Mouse (Mus musculus): ENCODE data around the gene Socs3.

Gene Socs3

DNA sequence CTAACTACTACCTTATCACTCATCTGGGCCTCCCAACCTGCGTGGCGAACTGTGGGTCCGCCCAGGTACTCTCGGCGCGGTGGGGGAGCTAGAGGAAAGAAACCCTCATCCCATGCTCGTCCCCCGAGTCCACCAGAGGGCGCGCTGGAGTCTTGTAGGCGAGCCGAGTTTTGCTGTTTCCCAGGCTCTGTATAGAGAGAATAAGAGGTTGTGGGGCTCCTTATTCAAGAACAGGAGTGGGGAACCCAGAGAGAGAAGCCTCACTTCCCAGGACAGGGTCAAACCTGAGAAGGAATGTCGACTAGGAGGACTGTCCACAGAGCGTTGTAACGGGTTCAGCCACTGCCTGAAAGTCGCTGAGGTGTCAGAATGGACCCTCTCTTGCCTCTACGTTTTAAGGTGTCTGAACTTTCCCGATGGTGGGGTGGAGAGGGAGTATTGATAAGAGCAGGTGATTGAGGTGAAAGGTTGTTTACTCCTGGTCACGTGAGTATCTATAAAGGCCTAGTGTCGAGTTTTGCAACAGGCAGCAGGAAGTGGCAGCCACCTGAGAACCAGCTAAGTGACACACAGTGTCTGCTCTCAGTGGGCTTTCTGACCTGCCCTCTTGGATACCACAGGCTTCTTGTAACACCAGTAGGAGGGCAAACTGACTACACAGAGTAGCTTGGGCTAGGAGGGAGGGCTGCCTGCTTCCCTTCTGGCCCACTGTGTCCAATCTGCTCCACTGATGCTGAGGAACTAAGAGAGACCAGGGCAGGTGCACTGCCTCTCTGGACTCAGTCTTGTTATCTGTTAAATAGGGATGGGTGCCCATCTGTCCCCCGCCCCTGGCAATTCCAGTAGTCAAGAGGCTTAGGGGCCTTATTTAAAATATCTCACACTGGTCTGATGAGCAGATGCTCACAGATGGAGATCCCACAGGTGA lies at the start of gene Socs3:
Socs3 (minus strand) TSS at position 103 of the 928 bp plus-strand sequence.
- peak; percentile 84 for DNase-seq (ENCODE audit: low read depth)

DNA sequence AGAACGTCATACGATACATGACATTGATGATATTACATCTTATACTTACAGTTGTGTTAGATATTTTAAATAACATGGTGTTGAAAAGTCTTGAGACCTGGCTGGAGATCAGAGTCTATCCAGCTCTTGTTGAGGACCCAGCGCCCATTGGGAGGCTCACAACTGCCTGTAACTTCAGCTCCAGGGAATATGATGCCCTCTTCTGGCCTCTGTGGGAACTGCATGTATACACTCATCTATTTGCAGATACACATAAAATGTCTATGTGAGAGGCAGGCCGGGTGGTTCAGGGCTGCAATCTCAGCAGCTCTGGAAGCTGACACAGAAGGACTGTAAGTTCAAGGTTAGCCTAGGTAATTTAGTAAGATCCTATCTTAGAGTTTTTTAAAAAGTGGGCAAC lies 48.5 kb upstream of the Socs3 start:
- no peak for DNase-seq (ENCODE audit: low read depth)

DNA sequence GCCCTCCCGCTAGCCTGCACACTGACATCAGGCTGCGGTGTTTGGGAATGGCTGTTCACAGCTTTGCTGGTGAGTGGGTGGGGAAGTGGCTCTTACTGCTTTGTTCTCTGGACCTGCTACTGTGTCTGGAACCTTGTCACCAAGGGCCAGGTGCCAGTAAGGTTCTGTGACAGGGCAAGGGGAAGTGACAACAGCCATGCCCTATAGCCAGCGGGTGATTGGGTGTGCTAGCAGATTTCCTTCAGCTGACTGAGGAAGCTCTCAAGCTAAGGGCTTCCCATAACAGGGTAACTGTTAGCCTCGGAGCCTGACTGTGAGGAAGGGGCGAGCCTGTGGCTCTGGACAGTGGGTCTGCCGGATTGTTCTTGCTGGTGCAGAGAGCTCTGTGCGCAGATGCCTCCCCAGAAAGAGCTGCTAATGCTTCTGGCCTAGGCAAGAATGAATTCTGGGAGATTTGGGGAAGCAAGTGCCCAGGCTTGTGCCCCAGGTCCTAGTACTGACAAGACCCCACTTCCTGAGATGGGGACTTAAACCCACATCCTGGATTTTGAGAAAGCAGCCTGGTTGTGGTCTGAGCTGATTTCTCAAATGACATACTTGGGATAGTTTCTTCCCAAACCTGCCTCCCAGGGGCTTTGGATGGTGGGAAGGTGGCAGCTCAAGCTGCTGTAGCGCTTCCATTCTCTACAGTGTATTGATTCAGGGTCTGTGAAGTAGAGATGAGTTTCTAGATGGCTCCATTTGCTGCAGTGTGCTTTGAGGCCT lies 45.7 kb upstream of the Socs3 start:
- no peak for DNase-seq (ENCODE audit: low read depth)

DNA sequence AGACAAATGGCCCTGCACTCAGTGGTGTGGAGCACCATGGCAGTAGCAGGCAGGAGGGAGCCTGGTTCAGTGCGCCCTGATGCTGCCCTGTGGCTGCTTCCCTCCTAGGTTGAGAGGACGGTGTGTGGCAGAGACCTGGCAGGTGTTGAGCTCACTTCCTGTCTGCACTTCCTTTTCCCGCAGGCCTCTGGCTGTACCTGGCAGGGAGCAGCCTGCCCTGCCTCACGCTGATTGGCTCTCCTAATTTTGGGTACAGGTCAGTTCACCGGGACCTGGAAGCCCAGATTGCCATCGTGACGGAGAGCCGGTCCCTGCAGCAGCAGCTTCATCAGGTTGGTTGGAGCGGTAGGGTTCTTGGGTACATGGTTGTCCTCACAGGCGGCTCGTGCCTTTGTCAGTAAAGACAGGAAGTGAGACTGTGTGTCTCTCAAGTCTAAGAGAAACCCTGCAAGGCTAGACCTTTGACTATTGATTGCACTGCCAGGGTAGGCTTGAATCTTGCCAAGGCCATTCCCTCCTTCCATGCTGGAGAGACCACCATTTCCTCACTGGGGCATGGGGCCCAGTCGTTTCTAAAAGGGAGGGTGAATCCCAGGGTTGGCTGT lies 44.6 kb upstream of the Socs3 start:
- DNase-seq (ENCODE audit: low read depth) = no peak

GRCm38 (mm10) chr11:118013339-118013738 lies 43.5 kb upstream of the Socs3 start:
- no peak for DNase-seq (ENCODE audit: low read depth)

DNA sequence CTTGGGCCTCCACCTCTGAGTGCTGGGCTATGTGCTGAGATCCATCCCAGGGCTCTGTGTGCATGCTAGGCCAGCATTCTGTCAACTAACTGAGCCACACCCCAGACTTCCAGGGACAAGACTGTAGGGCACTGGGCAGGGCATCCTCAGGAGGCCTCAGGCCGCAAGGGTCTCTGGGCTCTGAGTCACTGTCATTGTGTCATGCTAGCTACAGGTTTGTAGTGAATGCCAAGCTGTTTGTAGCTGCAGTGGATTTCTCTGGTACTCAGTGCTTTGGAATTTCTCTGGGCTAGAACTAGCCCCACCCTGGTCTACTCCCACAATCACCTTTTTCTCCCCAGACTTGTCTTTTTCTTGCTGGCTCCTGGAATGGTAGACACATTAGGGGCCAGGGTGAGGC lies 42.7 kb upstream of the Socs3 start:
- no peak for DNase-seq (ENCODE audit: low read depth)

GRCm38 (mm10) chr11:118009865-118010571 lies 40.2 kb upstream of the Socs3 start:
- DNase-seq (ENCODE audit: low read depth) = no peak

GRCm38 (mm10) chr11:118008843-118009242 lies 39.0 kb upstream of the Socs3 start:
- no peak for DNase-seq (ENCODE audit: low read depth)

DNA sequence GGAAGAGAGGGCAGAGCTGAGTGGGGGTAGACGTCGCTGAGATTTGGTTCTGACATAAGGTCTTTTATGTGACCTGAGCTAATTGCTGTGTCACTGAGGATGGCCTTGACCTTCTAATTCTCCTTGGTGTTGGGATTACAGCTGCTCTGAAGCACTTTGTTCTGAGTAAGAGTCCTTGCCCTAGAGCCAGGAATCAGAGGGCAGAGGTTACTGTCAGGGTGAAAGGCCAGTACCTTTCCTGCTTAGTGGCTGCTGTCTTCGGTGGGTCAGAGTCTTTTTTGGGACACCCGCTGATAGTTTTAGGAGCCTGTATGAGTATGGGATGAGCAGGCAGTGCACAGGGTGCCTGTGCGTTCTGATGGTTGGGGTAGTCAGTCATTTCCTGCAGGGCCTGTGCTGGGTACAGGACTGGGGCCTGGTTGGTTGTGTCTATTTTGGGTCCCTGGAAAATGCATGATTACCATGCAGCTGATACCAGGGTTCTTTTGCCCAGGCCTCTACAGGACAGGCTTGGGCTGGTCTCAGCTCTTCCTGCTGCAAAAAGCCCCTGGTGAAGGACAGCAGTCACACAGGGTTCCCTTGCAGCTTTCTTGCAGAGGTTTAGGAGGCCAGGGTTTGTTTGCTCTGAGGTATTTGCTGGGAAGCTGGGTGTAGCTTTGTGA lies 38.4 kb upstream of the Socs3 start:
- no peak for DNase-seq (ENCODE audit: low read depth)

DNA sequence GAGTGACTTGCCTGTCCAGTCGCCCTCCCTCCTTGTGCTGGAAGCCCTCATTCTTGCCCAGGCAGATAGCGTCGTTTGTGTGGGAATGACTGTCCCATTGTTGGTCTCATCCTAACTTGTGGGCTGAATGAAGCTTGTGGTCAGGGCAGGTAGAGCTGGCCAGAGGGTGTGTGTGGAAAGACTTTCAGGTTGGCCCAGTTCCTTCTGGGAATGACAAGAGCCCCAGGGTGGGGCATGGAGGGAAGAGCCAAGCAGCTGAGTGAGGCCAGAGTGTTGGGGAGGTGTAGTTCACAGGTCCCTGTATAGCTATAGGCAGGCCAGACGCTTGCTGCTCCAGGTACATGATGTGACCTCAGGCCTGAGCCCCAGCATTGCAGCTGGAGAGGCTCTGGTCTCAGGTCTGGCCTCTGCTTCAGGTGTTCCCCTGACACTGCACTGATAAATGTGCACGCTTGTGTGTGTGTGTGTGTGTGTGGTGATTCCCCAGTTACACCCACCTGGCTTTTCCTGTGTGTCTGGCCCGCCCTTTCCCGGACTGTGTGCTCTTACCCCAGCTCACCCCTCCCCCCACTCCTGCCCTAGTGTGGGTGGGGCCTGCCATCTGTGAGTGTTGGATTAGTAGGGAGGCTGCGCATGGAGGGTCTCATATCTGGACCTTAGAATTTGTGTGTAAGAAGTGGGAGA lies 37.8 kb upstream of the Socs3 start:
- DNase-seq (ENCODE audit: low read depth) = no peak

DNA sequence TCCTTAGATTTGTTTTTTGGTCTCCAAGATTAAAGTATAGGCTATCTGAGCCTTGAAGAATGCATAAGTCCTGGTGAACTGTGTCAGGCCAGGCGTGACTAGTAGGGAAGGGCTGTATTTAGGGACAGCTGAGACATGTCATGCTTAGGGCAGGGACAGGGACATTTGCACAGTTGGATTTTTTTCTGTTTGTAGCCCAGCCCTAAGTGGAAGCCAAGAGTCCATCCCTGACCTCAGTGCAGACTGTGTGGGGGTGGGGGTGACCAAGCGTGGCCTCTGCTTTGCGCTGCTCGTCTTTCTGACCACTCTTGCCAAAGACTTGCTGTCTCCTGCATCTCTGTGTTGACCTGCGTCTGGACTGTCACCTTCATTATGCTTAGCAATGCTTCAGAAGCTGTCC lies 34.4 kb upstream of the Socs3 start:
- no peak for DNase-seq (ENCODE audit: low read depth)

- no peak for DNase-seq (ENCODE audit: low read depth)
These were observed 33.9 kb upstream of the Socs3 start for GRCm38 (mm10) chr11:118003718-118004117.

GRCm38 (mm10) chr11:118003176-118003575 lies 33.3 kb upstream of the Socs3 start:
- no peak for DNase-seq (ENCODE audit: low read depth)

DNA sequence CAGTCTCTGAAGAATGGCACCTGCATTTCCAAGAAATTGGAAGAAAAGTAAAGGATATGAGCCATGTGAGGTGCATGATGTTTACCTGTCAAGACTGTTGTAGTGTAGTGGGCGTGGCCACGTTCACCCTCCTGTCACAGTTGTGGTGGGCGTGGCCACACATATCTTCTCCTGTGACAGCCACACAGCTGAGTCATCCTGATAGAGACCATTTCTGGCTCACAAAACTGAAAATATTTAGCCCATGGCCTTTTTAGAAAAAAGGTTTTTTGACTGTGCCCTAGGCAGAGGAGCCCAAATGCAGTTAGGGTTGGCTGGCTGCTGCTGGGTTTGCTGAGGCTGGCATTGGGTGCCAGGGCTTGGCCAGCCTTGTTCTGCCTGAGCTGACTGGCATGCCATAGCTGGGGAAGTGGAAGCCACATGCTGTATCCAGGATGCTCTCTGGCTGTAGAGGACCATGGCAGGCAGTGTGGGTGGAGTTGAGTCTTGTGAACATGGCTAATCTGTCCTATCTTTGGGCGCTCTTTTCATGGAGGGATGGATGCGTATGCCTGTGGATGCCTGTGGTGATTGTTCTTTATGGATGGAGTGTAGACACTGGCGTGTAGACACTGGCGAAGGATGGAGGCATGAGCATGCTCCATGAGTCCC lies 30.8 kb upstream of the Socs3 start:
- peak; percentile 86 for DNase-seq (ENCODE audit: low read depth)

DNA sequence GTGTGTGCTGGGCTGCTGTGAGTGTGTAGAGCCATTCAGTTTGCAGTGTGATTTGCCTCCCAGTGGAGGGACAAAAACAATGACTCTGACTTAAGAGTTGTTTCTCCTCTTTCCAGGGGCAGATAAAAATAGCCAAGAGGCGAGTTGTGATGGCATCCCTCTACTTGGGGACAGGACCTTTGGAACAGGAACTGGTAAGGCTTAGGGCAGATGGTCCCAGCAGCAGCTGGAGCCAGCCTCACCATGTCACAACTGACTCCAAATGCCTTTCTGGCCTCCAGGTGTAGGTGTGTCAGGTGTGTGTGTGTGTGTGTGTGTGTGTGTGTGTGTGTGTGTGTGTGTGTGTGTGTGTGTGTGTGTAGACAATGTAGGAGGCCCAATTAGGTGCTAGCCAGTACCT lies 30.2 kb upstream of the Socs3 start:
- DNase-seq (ENCODE audit: low read depth) = no peak

DNA sequence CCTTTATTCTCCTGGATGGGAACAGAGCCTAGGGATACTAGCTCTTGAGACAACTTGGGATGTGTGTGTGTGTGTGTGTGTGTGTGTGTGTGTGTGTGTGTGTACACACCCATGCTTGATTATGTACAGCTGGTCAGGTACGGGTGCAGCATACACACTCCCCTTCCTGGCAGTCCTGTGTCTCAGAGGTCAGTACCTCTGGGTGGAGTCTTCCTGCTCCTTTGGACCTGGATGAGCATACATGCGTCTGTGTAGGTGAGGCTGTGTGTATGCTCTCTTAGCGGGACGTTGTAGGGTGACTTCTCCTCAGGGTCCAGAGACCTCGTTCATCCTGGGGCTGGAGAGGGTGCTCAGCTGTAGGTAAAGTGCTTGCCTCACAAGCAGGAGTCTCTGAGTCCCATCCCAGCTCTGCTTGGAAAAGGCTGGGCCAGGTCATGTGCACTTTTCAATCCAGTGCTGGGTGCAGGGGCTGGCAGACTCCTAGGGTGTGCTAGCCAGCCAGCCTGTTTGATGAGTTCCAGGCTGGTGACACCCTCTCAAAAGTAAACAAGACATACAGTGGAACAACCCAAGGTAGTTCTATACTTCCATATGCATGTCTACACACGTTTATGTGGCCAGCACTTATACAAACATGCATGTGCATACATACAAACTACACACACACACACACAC lies 29.6 kb upstream of the Socs3 start:
- DNase-seq (ENCODE audit: low read depth) = no peak

GRCm38 (mm10) chr11:117998356-117998755 lies 28.5 kb upstream of the Socs3 start:
- DNase-seq (ENCODE audit: low read depth) = no peak

DNA sequence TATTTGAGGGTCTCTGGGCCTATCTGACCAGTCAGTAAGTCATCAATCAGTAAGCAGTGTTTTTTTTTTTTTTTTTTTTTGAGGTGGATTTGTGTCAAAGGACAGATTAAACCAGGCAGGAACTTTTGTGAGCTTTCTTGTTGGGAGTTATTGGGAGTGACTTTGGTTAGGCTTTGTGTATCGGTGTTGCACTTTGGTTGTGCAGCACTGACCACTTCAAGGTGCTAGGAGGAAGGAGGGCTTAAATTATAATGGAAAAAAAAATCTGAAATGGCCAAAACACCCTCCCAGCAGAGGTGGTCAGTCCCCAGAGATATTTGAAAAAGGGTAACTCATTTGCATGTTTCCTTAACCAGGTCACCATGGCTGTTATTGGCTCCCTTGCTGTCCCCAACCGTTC lies 27.2 kb upstream of the Socs3 start:
- no peak for DNase-seq (ENCODE audit: low read depth)

- no peak for DNase-seq (ENCODE audit: low read depth)
These were observed 26.2 kb upstream of the Socs3 start for GRCm38 (mm10) chr11:117996066-117996465.

DNA sequence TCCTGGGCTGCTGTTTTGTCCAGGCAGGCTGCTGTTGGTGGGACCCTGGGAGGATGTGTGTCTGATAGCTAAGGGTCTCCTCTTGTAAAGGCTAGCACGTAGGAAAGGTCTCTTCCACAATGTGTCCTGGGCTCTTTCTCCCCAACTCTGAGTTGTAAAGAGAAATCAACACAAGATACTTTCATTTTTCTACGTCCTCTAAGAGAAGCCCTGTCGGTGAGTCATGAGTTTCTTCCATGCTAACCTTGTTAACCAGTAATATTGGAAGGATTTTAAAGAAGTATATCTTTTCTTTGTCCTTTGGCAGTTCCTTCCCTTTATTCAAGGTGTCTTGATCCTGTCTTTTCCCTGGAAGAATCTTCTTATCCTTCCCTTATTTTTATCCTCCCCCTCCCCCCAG lies 25.8 kb upstream of the Socs3 start:
- DNase-seq (ENCODE audit: low read depth) = no peak
